Mouse (Mus musculus) ES-E14 (cell line): ENCODE data around the gene Rin2. TPM values are rescaled to one million over a fixed set of nuclear protein-coding genes. Genes with fewer than 3 reads are reported as not detected.

Source experiments
- DNase-seq: peaks from one replicate; pipeline ENCODE4 v3.0.0-alpha.2; 2013; ENCODE audit warnings: low read depth, low spot score
- H3K27ac ChIP-seq: 2 replicates; pipeline ENCODE4 v1.5.1; 2012; ENCODE audit warnings: low read depth, mild to moderate bottlenecking, low read length, moderate library complexity, mixed read lengths; ENCODE audit not compliant: poor library complexity, insufficient read depth, severe bottlenecking
- H3K36me3 ChIP-seq: 2 replicates; pipeline ENCODE4 v1.6.1; 2012; ENCODE audit warnings: mild to moderate bottlenecking, low read length, moderate library complexity, mixed read lengths; ENCODE audit not compliant: control insufficient read depth, poor library complexity, insufficient read depth, severe bottlenecking
- H3K4me1 ChIP-seq, 2 experiments: fragments of 150-350 bp in 1 of 2; sonication (generic) in 1 of 2; 2 replicates each; pipeline ENCODE4 v1.6.1; 2012; ENCODE audit warnings: low read length in 2 of 2, mild to moderate bottlenecking in 1 of 2, mixed read lengths in 1 of 2; ENCODE audit not compliant: control insufficient read depth in 2 of 2, insufficient read depth in 2 of 2, poor library complexity in 1 of 2
- H3K4me3 ChIP-seq, 2 experiments: fragments of 150-350 bp in 1 of 2; sonication (generic) in 1 of 2; 2 replicates each; pipeline ENCODE4 v1.5.1; 2012; ENCODE audit warnings: low read length in 2 of 2, low read depth in 1 of 2, mild to moderate bottlenecking in 1 of 2, mixed read lengths in 1 of 2; ENCODE audit not compliant: insufficient read depth in 1 of 2, poor library complexity in 1 of 2, severe bottlenecking in 1 of 2
- H3K9ac ChIP-seq: 2 replicates; pipeline ENCODE4 v1.6.1; 2012; ENCODE audit warnings: low read depth, mild to moderate bottlenecking, low read length, mixed read lengths; ENCODE audit not compliant: poor library complexity, insufficient read depth, severe bottlenecking
- H3K9me3 ChIP-seq: fragments of 150-350 bp; sonication (generic); 2 replicates; pipeline ENCODE4 v1.6.1; 2012; ENCODE audit warnings: low read depth, mild to moderate bottlenecking, low read length; ENCODE audit not compliant: control insufficient read depth, insufficient read depth
- CHD2 ChIP-seq: IDR thresholded peaks from 2 replicates; pipeline ENCODE4 v1.6.1; 2014; ENCODE audit warnings: mild to moderate bottlenecking, low read depth, low read length, inconsistent platforms
- HCFC1 ChIP-seq: IDR thresholded peaks from 2 replicates; pipeline ENCODE4 v1.6.1; 2012; ENCODE audit warnings: low read length, inconsistent platforms, borderline replicate concordance; ENCODE audit not compliant: insufficient read depth
- MAFK ChIP-seq: IDR thresholded peaks from 2 replicates; pipeline ENCODE4 v1.6.1; 2014; ENCODE audit warnings: mild to moderate bottlenecking, low read depth, low read length, inconsistent platforms; ENCODE audit not compliant: insufficient read depth
- ZC3H11A ChIP-seq: IDR thresholded peaks from 2 replicates; pipeline ENCODE4 v1.6.1; 2012; ENCODE audit warnings: low read depth, mild to moderate bottlenecking, inconsistent platforms, low read length, borderline replicate concordance
- ZNF384 ChIP-seq: IDR thresholded peaks from 2 replicates; pipeline ENCODE4 v1.6.1; 2012; ENCODE audit warnings: low read depth, low read length, inconsistent platforms
- in situ Hi-C, 2 experiments: fragments of 600-800 bp; cut with MboI; formaldehyde crosslinking; loops; one replicate each; pipeline ENCODE4 v1.15.1; 2025; ENCODE audit warnings: low sequenced_read_pairs in 2 of 2, inconsistent platforms in 1 of 2; ENCODE audit not compliant: unreplicated experiment in 2 of 2
- total RNA-seq: library from RNA; depleted of rRNA; stranded (reverse); fragments of 300-350 nt; gene quantifications from 2 replicates; pipeline ENCODE4 v1.2.3, GENCODE M21; 2012

Rin2 gene
- total RNA-seq, 1 experiment, result 3.7 TPM

- H3K4me1 ChIP-seq, result no peaks in the 10 kb centered on the region
- H3K9ac ChIP-seq, result no peak overlapping the region
- DNase-seq, result no peak
- TF ChIP-seq ZNF384, result no peak
- no peak overlapping the region for H3K4me3 ChIP-seq
- in situ Hi-C loops, result no loop called here
- no peak overlapping the region for H3K27ac ChIP-seq
- no peaks in the 10 kb centered on the region for H3K9me3 ChIP-seq
- no peaks in the 10 kb centered on the region for H3K36me3 ChIP-seq
Observed at GRCm38 (mm10) chr2:145640255-145640984, 34.6 kb upstream of the Rin2 start.

- no peak overlapping the region for H3K9ac ChIP-seq
- H3K4me3 ChIP-seq, result no peak overlapping the region
- no peaks in the 10 kb centered on the region for H3K36me3 ChIP-seq
- TF ChIP-seq ZNF384 (no peak), HCFC1 (no peak), CHD2 (no peak), MAFK (no peak), ZC3H11A (no peak)
- in situ Hi-C loops, result no loop called here
- H3K4me1 ChIP-seq, result peaks cover 0 to 6% of the 10 kb centered on the region in 2 experiments; a peak in 3 of 4 replicates
- no peaks in the 10 kb centered on the region for H3K9me3 ChIP-seq
- DNase-seq, result no peak
- no peak overlapping the region for H3K27ac ChIP-seq
Observed at GRCm38 (mm10) chr2:145655373-145655960, 19.5 kb upstream of the Rin2 start.

- no peaks in the 10 kb centered on the region for H3K36me3 ChIP-seq
- in situ Hi-C loops, result no loop called here
- H3K4me3 ChIP-seq, result no peak overlapping the region
- no peak overlapping the region for H3K9ac ChIP-seq
- H3K9me3 ChIP-seq, result no peaks in the 10 kb centered on the region
- DNase-seq, result no peak
- peaks cover 0 to 6% of the 10 kb centered on the region in 2 experiments; a peak in 3 of 4 replicates for H3K4me1 ChIP-seq
- H3K27ac ChIP-seq, result no peak overlapping the region
- TF ChIP-seq ZC3H11A (no peak), ZNF384 (no peak), HCFC1 (no peak), CHD2 (no peak), MAFK (no peak)
Observed at GRCm38 (mm10) chr2:145656121-145656520, 18.9 kb upstream of the Rin2 start.

DNA sequence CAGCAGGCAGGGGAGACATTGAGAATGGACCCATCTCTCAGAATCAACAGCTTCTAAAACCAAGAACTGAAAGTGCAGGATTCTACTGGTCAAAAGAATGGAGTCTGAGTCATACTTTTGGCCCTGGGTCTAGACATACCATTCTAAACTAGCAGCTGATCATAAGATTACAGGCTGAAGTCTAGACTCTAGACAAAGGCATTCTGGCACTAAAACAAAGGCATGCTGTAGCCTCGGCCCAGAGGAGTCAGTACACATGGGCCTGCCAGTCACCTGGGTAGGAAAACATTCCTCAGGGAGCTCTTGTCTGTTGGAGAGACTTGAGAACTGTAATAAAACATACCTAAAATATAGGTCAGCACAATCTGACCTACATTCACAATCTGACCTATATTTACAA, 18.3 kb upstream of the Rin2 start:
- Histone ChIP-seq H3K9me3 (no peaks in the 10 kb centered on the region), H3K27ac (no peak overlapping the region), H3K9ac (no peak overlapping the region), H3K4me1 (peaks cover 0 to 6% of the 10 kb centered on the region in 2 experiments; a peak in 3 of 4 replicates), H3K4me3 (no peak overlapping the region), H3K36me3 (no peaks in the 10 kb centered on the region)
- no peak for DNase-seq
- in situ Hi-C loops, result no loop called here
- no peak for TF ChIP-seq HCFC1
- TF ChIP-seq ZC3H11A, result no peak
- TF ChIP-seq MAFK, result no peak
- TF ChIP-seq CHD2, result no peak

DNA sequence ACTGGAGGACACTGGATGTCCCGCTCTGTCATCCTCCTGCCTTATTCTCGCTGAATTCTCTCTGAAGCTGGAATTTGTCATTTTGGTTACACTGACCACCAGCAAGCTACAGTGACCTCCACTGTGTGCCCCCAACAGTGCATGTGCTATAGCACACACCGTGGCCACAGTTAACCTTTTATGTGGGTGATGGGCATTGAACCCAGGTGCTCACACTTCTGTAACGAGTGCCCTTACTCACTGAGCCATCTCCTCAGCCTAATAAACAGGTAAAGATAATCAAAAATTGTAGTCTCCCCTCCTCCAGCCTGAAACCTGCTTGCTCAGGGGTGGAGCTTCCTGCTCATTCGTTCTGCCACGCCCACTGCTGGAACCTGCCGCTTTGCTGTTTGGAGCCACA, 13.8 kb upstream of the Rin2 start:
- Histone ChIP-seq H3K4me1 (no peaks in the 10 kb centered on the region; a peak in 1 of 4 replicates), H3K4me3 (no peak overlapping the region), H3K27ac (no peak overlapping the region), H3K9me3 (no peaks in the 10 kb centered on the region), H3K36me3 (no peaks in the 10 kb centered on the region), H3K9ac (no peak overlapping the region)
- in situ Hi-C loops, result no loop called here
- no peak for TF ChIP-seq CHD2
- TF ChIP-seq ZC3H11A, result no peak
- no peak for TF ChIP-seq MAFK
- no peak for TF ChIP-seq ZNF384
- TF ChIP-seq HCFC1, result no peak
- DNase-seq, result no peak
